Mouse (Mus musculus): Measurements from ENCODE around the gene Map7d1.

Map7d1 gene

DNA sequence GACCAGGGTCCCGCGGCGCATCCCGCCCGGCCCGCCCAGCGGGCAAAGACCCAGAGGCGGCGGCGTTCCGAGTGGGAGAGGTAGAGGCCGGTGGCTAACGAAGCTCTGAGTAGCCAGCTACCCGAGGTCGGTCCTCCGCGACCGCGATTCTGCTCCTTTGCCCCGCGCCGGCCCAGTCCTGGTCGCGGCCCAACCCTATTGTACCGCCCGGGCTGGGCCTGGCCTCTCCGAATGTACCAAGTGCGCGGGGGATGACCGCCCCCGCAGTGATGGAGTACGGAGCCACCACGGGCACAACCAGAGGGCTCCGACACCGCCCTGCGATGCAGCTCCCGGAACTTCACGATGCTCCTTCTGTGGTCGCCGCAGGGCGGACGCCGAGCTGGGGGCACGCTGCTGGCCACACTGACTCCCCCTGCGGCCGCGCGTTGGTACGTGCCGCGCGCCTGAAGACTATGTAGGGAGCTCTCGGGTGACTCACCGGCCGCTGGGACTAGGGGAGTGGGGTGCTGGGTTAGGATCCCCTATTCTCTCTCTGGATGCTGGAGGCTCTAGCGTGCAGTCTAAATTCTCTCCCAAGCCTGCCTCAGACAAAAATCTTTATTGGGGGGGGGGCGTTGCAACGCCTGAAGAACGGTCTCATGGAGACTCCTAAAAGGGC is at the start of gene Map7d1:
Gene Map7d1 (minus strand): TSS at position 213 of the 661 bp plus-strand sequence.
- DNase-seq: peak; percentile 92

DNA sequence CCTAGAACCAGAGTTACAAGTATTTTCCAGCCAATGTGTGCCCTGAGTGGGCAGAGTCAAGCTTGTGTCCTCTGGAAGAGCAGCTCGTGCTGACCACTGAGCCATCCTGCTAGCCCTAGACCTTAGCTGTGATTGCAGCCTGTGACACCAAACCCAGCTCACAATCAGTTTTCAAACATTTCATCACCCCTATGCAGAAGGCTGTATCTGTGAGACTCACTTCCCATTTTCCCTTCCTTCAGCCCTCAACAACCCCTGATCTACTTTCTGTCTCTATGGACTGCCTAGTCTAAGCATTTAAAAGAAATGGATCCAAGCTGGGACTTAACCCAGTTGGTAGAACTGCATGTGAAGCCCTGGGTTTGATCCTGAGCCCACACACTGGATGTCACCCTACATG is 49.3 kb upstream of the Map7d1 start:
- no peak for DNase-seq

DNA sequence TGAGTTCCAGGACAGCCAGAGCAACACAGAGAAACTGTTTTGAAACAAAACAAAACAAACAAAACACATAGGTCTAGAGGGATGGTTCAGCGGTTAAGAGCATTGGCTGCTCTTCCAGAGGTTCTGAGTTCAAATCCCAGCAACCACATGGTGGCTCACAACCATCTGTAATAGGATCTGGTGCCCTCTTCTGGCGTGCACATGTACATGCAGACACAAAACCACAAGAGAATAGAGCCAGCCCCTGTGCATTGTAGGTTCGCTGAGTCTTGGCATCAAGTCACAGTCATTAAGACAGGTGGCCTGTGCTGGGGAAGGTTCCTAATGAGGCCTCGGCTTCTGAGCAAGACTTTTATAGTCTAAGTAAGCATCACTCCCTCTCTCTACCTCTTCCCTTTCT is 47.7 kb upstream of the Map7d1 start:
- no peak for DNase-seq

GRCm38 (mm10) chr4:126301584-126302309 is 45.6 kb upstream of the Map7d1 start:
- DNase-seq: no peak

DNA sequence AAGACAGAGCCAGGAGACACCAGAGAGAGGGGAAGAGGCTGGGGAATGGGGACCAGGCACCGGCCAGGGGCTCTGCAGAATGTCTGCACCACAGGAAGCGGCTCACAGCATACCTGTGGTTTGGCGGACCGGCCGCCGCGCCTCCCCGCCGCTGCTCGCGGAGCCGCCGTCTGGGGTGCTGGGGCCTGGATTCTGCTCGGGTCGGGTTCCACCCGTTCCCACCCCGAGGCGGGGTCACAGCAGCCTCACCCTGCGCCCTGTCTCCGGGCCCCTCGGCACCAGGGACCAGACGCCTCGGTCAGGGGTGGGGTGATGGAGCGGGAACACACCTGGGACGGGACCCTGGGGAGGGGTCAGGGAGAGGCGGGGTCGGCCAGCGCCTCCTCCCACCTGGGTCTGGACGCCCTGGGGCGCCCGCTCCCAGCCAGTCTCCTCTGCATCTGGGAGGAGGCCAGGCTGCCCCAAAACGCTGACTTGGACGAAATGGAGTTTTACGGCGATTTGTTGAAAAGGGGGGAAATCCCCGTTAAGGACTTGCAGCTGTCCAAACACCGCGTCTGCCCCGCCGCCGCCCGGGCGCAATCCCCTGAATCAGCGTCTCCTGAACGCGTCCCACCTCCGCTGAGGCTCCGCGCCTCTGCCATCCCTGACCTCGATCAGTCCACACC is 44.9 kb upstream of the Map7d1 start:
- DNase-seq: peak; percentile 36

DNA sequence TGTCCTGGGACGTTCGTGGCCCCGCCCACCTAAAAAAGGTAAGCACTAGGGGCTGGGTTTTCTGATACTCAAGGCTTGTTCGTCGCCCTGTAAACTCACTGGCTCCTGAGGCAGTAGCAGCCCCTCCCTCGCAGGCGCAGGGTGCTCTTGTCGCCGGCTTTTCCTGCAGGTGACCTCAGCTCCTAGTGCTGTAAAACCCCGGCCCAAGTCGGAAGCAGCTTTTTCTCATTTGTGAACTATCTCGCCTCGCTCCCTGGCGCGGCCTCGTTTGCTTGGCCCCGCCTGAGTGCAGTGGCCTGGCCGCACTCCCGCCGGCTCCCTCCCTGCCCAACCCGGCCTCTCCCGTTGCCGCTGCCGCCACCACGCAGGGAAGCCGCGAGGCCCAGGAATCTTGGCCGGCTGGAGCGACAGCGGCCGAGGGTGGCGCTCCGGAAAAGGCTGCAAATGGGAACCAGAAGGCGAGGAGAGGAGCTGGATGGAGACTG is 40.5 kb upstream of the Map7d1 start:
- DNase-seq: peak; percentile 86

- no peak for DNase-seq
These were observed 39.8 kb upstream of the Map7d1 start for GRCm38 (mm10) chr4:126295937-126296336.

DNA sequence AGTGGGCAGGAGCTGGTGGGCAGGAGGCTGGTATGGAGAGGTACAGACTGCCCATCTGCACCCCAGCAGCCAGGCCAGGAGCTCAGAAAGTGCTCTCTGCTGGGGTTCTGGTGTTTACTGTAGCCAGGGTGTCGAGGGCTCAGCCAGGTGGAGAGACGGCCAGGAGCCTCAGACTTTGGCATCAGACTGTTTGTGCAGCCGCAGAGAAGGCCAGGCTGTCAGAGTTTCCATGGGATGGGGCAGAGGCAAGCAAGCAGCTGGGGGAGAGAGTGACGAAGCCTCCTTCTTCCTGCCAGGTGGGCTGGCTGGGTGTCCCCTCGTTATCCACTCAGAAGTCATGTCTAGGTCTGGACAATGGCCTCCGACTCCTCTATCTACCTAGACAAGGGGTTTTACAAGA is 39.0 kb upstream of the Map7d1 start:
- DNase-seq: no peak

- DNase-seq: no peak
These were observed 35.1 kb upstream of the Map7d1 start for GRCm38 (mm10) chr4:126291196-126291595.

DNA sequence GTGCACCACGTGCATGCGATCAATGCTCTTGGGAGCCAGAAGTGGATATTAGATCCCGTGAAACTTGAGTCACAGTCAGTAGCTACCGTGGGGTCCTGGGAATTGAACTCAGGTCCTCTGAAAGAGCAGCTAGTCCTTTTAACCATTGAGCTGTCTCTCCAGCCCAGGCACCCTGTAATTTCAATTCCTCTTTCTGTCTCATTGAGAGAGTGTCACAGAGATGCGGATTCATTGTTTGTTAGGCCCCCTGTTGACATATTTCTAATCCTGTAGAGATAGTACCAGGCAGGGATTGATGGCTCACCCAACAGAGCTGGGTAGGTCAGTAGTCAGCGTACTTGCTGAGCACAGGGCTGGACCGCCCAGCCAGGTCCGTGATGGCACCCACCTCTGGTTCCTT is 34.2 kb upstream of the Map7d1 start:
- no peak for DNase-seq

GRCm38 (mm10) chr4:126288085-126288666 is 32.0 kb upstream of the Map7d1 start:
- no peak for DNase-seq

DNA sequence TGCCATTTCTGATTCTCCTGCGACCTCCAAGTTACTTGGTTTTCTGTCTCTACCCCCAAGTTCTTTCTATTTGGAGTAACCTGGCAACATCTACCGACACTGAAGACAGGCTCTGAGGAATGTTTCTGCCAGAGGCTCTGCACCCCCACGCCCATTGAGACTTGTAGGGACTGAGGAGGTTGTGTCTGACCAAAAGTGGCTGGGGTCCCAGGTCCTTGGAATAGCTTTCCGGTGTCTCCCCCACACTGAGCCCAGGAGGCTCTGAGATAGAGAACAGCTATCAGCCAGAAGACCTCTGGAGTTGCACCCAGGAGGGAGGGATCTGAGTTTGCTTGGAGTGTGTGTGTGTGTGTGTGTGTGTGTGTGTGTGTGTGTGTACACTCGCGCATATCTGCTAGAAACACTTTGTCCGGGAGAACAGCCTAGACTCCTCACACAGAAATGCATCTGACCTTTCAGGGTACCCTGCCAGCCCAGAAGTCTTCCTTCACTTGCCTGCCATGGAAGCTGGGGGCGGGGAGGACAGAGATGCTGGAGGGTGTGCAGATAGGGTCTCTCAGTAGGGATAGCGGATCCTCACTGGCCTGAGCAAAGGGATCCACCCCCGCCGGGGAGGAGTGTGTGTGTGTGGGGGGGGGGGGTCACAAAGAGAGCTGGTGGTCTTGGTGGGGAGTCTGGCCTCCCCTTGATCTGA is 31.3 kb upstream of the Map7d1 start:
- DNase-seq: no peak

- DNase-seq: peak; percentile 67
These were observed 30.3 kb upstream of the Map7d1 start, which contains the start of gene Col8a2 for GRCm38 (mm10) chr4:126286492-126286891. Col8a2 (plus strand) TSS chr4:126286793.

GRCm38 (mm10) chr4:126283582-126283981 is 27.4 kb upstream of the Map7d1 start:
- DNase-seq: no peak

DNA sequence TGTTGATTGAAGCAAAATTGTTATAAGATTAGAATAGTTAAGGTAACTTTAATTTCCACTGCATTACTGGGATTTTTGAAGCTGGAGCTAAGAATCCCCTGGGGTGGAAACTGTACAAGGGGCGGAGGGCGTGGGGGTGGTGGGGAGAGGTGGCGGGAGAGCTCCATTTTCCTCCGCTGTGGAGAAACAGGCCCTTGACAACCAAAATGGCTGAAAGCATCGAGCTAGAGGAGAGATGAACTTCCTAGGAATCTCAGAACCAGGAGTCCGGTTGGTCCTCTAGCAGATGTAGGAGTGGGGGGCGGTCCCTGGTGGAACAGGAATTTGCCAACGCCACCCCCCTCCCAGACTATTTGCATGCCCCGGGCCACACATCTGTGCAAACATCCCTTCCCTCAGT is 25.6 kb upstream of the Map7d1 start:
- DNase-seq: no peak

- no peak for DNase-seq
These were observed 22.8 kb upstream of the Map7d1 start for GRCm38 (mm10) chr4:126278961-126279360.

GRCm38 (mm10) chr4:126278565-126278915 is 22.4 kb upstream of the Map7d1 start:
- no peak for DNase-seq

GRCm38 (mm10) chr4:126277906-126278564 is 21.9 kb upstream of the Map7d1 start:
- peak; percentile 77 for DNase-seq

- peak; percentile 63 for DNase-seq
These were observed 19.6 kb upstream of the Map7d1 start for GRCm38 (mm10) chr4:126275681-126276131.

GRCm38 (mm10) chr4:126275081-126275480 is 18.9 kb upstream of the Map7d1 start:
- DNase-seq: no peak

GRCm38 (mm10) chr4:126273753-126274152 is 17.6 kb upstream of the Map7d1 start:
- no peak for DNase-seq

DNA sequence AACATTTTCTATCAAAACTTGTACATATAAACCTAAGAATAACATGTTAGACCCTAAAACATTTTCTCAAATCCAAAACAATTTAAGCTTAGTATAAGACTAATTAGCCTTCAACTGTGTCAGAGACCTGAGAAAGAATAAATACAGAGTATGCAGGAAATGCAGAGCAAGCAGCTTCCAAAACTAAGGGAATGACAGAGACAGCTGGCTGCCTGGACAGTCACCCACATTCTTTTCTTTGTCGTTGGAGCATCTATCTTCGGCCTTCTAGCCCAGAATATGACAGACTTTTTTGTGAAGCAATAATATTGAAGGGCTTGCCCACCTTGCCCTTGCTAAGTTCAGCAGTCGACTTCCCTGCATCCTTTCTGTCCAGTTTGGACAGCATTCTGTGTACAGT is 13.1 kb upstream of the Map7d1 start:
- no peak for DNase-seq

All from kidney, postnatal 10 days (tissue).